ENCODE assay signal across 19 mouse cellular contexts in genomic region chr9:15659069-15659468, GRCm38 (mm10). TPM values are rescaled to one million over a fixed set of nuclear protein-coding genes. Genes with fewer than 3 reads are reported as not detected.
DNase-seq lines count a peak whose midpoint lies in the region; ATAC-seq and TF ChIP-seq lines count a peak whose summit lies in the region.
"Had no signal": no experiment of that assay in that cellular context is flagged by ENCODE, and none has a peak within 500 bp of the region (broad histone marks: within the 10 kb centered on the region; RNA-seq: fewer than 3 reads in every experiment).

No protein-coding gene starts in this region.

- no peak for TF ChIP-seq EP300 in liver, postnatal 0 days (IDR thresholded peaks at IDR 0.05; ENCODE audit: low read depth)

- H3K27ac ChIP-seq in kidney, adult 2 months (ENCODE audit: insufficient read depth, low read depth, low read length), result no peak overlapping the region
- H3K27ac ChIP-seq in liver, adult 2 months (replicated peaks; ENCODE audit: insufficient read depth, low read depth, low read length), result no peak overlapping the region
- H3K27ac ChIP-seq in liver, postnatal 0 days (ENCODE audit: low read depth), result no peak overlapping the region
- H3K27ac ChIP-seq: embryonic facial prominence, embryonic 10.5 days; forebrain, embryonic 13.5 days; heart, embryonic 15.5 days; hindbrain, embryonic 13.5 days; intestine, embryonic 15.5 days had no signal

- peaks cover 6% of the 10 kb centered on the region for H3K4me1 ChIP-seq in kidney, adult 2 months (ENCODE audit: control insufficient read depth, insufficient read depth, low read length)
- peaks cover 9% of the 10 kb centered on the region for H3K4me1 ChIP-seq in liver, adult 2 months (ENCODE audit: control insufficient read depth, insufficient read depth, low read length)
- no peaks in the 10 kb centered on the region for H3K4me1 ChIP-seq in liver, postnatal 0 days (ENCODE audit: insufficient read depth)
- H3K4me1 ChIP-seq: forebrain, embryonic 13.5 days; heart, embryonic 15.5 days; intestine, embryonic 15.5 days had no signal

- ATAC-seq in liver, postnatal 0 days, result no peak
- ATAC-seq: forebrain, embryonic 13.5 days; intestine, embryonic 15.5 days had no signal

- H3K9me3 ChIP-seq in liver, postnatal 0 days (ENCODE audit: low read length), result 0 out of 2 replicates have a peak, but pooled peaks cover 2% of the 10 kb centered on the region
- H3K9me3 ChIP-seq: heart, embryonic 15.5 days; hindbrain, embryonic 13.5 days; intestine, embryonic 15.5 days had no signal

- H3K27me3 ChIP-seq in kidney, adult 2 months (replicated peaks; ENCODE audit: control insufficient read depth, insufficient read depth, low read length), result no peaks in the 10 kb centered on the region
- H3K27me3 ChIP-seq in liver, adult 2 months (ENCODE audit: control insufficient read depth, insufficient read depth, low read length), result no peaks in the 10 kb centered on the region
- no peaks in the 10 kb centered on the region for H3K27me3 ChIP-seq in liver, postnatal 0 days (ENCODE audit: insufficient read depth, low read length)
- H3K27me3 ChIP-seq: forebrain, embryonic 13.5 days; heart, embryonic 15.5 days; hindbrain, embryonic 13.5 days; intestine, embryonic 15.5 days had no signal

- H3K4me2 ChIP-seq in liver, postnatal 0 days (ENCODE audit: low read depth, low read length), result no peak overlapping the region
- H3K4me2 ChIP-seq: forebrain, embryonic 13.5 days; heart, embryonic 15.5 days; hindbrain, embryonic 13.5 days; intestine, embryonic 15.5 days had no signal

- no peak for TF ChIP-seq CTCF in kidney, adult 2 months (conservative IDR thresholded peaks at IDR 0.05; ENCODE audit: insufficient read depth, insufficient read length, low read depth, low read length)
- no peak for TF ChIP-seq CTCF in liver, adult 2 months (IDR thresholded peaks at IDR 0.05; ENCODE audit: low read depth, low read length)
- TF ChIP-seq CTCF in liver, postnatal 0 days (IDR thresholded peaks at IDR 0.05; ENCODE audit: low read depth), result no peak

- no peak overlapping the region for H3K9ac ChIP-seq in liver, adult 2 months (ENCODE audit: low read depth, low read length)
- no peak overlapping the region for H3K9ac ChIP-seq in liver, postnatal 0 days (replicated peaks)
- H3K9ac ChIP-seq: forebrain, embryonic 13.5 days; forebrain, postnatal 0 days; heart, embryonic 15.5 days; hindbrain, embryonic 13.5 days; intestine, embryonic 15.5 days had no signal

- WGBS in kidney, adult 2 months, result 36% methylated on average over 6 of the region's 6 CpGs
- WGBS in liver, adult 2 months, result 49% methylated on average over 6 of the region's 6 CpGs
- 67% methylated on average over 6 of the region's 6 CpGs for WGBS in liver, postnatal 0 days (ENCODE audit: insufficient replicate concordance)

- TF ChIP-seq POLR2A in kidney, adult 2 months (IDR thresholded peaks at IDR 0.05; ENCODE audit: low read depth, low read length), result no peak
- no peak for TF ChIP-seq POLR2A in liver, adult 2 months (IDR thresholded peaks at IDR 0.05; ENCODE audit: extremely low read depth, insufficient read depth, low read length)

- peak; percentile 24 for DNase-seq in adrenal gland, postnatal 14 days
- DNase-seq in adrenal gland, adult 18-20 months (ENCODE audit: low spot score in 2 of 2), result no peak
- DNase-seq in kidney, adult 2 months, result peak; percentile 47
- no peak for DNase-seq in kidney, postnatal 10 days
- peak; percentile 30 for DNase-seq in liver, adult 2 months (ENCODE audit: extremely low read depth, low read depth, low spot score)
- no peak for DNase-seq in liver, postnatal 0 days
- no peak for DNase-seq in layer of hippocampus, postnatal 14 days (ENCODE audit: low spot score in 2 of 2)
- DNase-seq: cerebellum, adult 2 months; cerebellum, postnatal 10 days; forebrain, postnatal 0 days; gastrocnemius, postnatal 14 days; heart, postnatal 14 days had no signal

- H3K36me3 ChIP-seq in kidney, adult 2 months (ENCODE audit: control insufficient read depth, insufficient read depth, low read length), result no peaks in the 10 kb centered on the region
- no peaks in the 10 kb centered on the region for H3K36me3 ChIP-seq in liver, adult 2 months (ENCODE audit: control insufficient read depth, insufficient read depth, low read length)
- no peaks in the 10 kb centered on the region for H3K36me3 ChIP-seq in liver, postnatal 0 days (replicated peaks; ENCODE audit: insufficient read depth, low read length)
- H3K36me3 ChIP-seq: embryonic facial prominence, embryonic 10.5 days; heart, embryonic 15.5 days; hindbrain, embryonic 13.5 days; intestine, embryonic 15.5 days had no signal

- no peak overlapping the region for H3K4me3 ChIP-seq in kidney, adult 2 months (ENCODE audit: insufficient read depth, low read depth, low read length)
- H3K4me3 ChIP-seq in liver, adult 2 months (ENCODE audit: insufficient read depth, low read depth, low read length), result no peak overlapping the region
- H3K4me3 ChIP-seq in liver, postnatal 0 days (ENCODE audit: low read depth, low read length), result no peak overlapping the region
- H3K4me3 ChIP-seq: embryonic facial prominence, embryonic 10.5 days; forebrain, embryonic 13.5 days; heart, embryonic 15.5 days; hindbrain, embryonic 13.5 days; intestine, embryonic 15.5 days had no signal

- no peaks in the 10 kb centered on the region for H3K79me2 ChIP-seq in liver, adult 2 months (ENCODE audit: control insufficient read depth, insufficient read depth, low read length)

RNA-seq across cellular contexts. Expression of gene Deup1, which starts 31.3 kb away (rescaled TPM):
- 0.37 and 0.38 TPM in 2 replicates for total RNA-seq in adrenal gland, postnatal 14 days (2021)
- total RNA-seq in adrenal gland, adult 18-20 months (2021), result under 1 TPM in 1 of 2 experiments, not detected in 1; 0.29 TPM
- polyA plus RNA-seq in kidney, adult 2 months (2012; rRNA removed), result 0.12 and 0.19 TPM in 2 replicates
- 0.09 and 0.20 TPM in 2 replicates for total RNA-seq in liver, adult 2 months (2014; rRNA removed)
- 0.02 TPM in 1 of 2 replicates, not detected in the other for polyA plus RNA-seq in liver, adult 2 months (2012; rRNA removed)
- 0.13 and 0.17 TPM in 2 replicates for polyA plus RNA-seq in liver, postnatal 0 days (2015; fragmentation: Nextera tagmentation; extraction: Ambion mirVana)
- 1 to 10 TPM in 1 of 2 experiments, under 1 TPM in 1; 0.62 to 1.1 TPM for total RNA-seq in layer of hippocampus, postnatal 14 days (2021)
- total RNA-seq: gastrocnemius, adult 18-20 months; hematopoietic stem cell, adult 5-6 weeks had no signal

RNA-seq across cellular contexts. Expression of gene Slc36a4, which starts 50.5 kb away (rescaled TPM):
- total RNA-seq in adrenal gland, postnatal 14 days (2021), result 28.1 and 33.3 TPM in 2 replicates
- total RNA-seq in adrenal gland, adult 18-20 months (2021), result 10 to 100 TPM; 22.4 to 36.5 TPM
- polyA plus RNA-seq in kidney, adult 2 months (2012; rRNA removed), result 4.9 and 6.1 TPM in 2 replicates
- 3.8 and 4.6 TPM in 2 replicates for total RNA-seq in liver, adult 2 months (2014; rRNA removed)
- polyA plus RNA-seq in liver, adult 2 months (2012; rRNA removed), result 1.9 and 2.6 TPM in 2 replicates
- polyA plus RNA-seq in liver, postnatal 0 days (2015; fragmentation: Nextera tagmentation; extraction: Ambion mirVana), result 1.8 and 2.2 TPM in 2 replicates
- total RNA-seq in layer of hippocampus, postnatal 14 days (2021), result 10 to 100 TPM; 49.0 to 55.1 TPM

Comparison
In these comparisons a context has a peak if more than half of its experiments do, and no peak if none do; other contexts are left out.
1. DNase-seq: peak in adrenal gland, postnatal 14 days (single experiment), kidney, adult 2 months (single experiment) and liver, adult 2 months (single experiment); none in adrenal gland, adult 18-20 months (0 of 2), kidney, postnatal 10 days (single experiment), liver, postnatal 0 days (single experiment) and layer of hippocampus, postnatal 14 days (0 of 2).